Mouse (Mus musculus): Measurements from ENCODE around the gene Ets2. TPM values are rescaled to one million over a fixed set of nuclear protein-coding genes. Genes with fewer than 3 reads are reported as not detected.

Ets2 gene
- polyA plus RNA-seq, 1 experiment from 2014 or later, result 9.3 TPM

DNA sequence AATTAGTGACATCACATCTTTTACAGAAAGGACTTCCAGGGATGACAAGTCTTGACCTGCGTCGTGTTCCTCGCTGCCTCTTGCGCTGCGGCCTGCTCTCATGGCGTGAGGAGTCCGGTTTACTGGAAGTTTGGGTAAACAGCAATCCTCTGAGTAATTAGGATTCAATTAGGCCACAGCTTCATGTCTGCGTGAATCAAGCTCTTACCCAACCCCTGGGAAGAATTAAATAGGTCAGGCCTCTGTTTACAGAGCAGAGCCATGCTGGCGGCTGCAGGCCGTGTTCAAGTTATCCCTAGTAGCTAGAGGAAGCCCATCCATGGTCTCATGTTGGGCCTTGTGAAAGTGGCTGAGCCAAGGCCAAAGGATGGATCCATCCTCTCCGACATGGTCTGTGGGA is 39.5 kb downstream of the Ets2 start:
- no peak for ATAC-seq
- no peaks in the 10 kb centered on the region for H3K9me3 ChIP-seq (replicated peaks)
- no peak overlapping the region for H3K4me2 ChIP-seq
- WGBS, result 62% methylated on average over 11 of the region's 11 CpGs
- H3K36me3 ChIP-seq (ENCODE audit: poor library complexity, severe bottlenecking), result no peaks in the 10 kb centered on the region
- peaks cover 5% of the 10 kb centered on the region; the same call in 1 of the 2 replicates for H3K4me1 ChIP-seq
- no peaks in the 10 kb centered on the region for H3K27me3 ChIP-seq
- H3K9ac ChIP-seq, result no peak overlapping the region
- H3K4me3 ChIP-seq, result no peak overlapping the region
- no peak overlapping the region for H3K27ac ChIP-seq

- Histone ChIP-seq H3K27ac (no peak overlapping the region), H3K4me1 (peaks cover 5% of the 10 kb centered on the region; the same call in 1 of the 2 replicates), H3K4me3 (no peak overlapping the region), H3K27me3 (no peaks in the 10 kb centered on the region), H3K36me3 (ENCODE audit: poor library complexity, severe bottlenecking) (no peaks in the 10 kb centered on the region), H3K4me2 (no peak overlapping the region), H3K9me3 (replicated peaks) (no peaks in the 10 kb centered on the region), H3K9ac (no peak overlapping the region)
- ATAC-seq, result no peak
- WGBS, result 91% methylated on average over 10 of the region's 10 CpGs
Observed at GRCm38 (mm10) chr16:95741915-95742739, 40.3 kb downstream of the Ets2 start.

DNA sequence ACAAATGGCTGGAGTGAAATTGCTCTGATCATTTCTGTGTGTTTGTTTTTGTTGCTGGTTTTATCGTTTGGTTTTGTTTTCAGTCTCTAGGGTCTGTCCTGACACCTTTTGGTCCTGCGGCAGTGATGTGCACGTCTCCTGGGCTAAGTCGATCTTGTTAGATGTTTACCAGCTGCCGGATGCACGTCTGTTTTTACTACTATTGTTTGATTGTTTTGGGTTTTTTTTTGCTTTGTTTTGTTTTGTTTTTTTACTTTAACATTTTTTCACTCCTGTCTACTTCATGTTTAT is 40.8 kb downstream of the Ets2 start:
- Histone ChIP-seq H3K4me3 (no peak overlapping the region), H3K27ac (no peak overlapping the region), H3K4me1 (peaks cover 5% of the 10 kb centered on the region; the same call in 1 of the 2 replicates), H3K36me3 (ENCODE audit: poor library complexity, severe bottlenecking) (no peaks in the 10 kb centered on the region), H3K27me3 (no peaks in the 10 kb centered on the region), H3K9ac (no peak overlapping the region), H3K9me3 (replicated peaks) (no peaks in the 10 kb centered on the region), H3K4me2 (no peak overlapping the region)
- no peak for ATAC-seq
- 81% methylated on average over 6 of the region's 6 CpGs for WGBS

- WGBS, result 90% methylated on average over 4 of the region's 4 CpGs
- Histone ChIP-seq H3K4me1 (peaks cover 5% of the 10 kb centered on the region; the same call in 1 of the 2 replicates), H3K9me3 (replicated peaks) (no peaks in the 10 kb centered on the region), H3K4me3 (no peak overlapping the region), H3K27ac (no peak overlapping the region), H3K27me3 (no peaks in the 10 kb centered on the region), H3K4me2 (no peak overlapping the region), H3K36me3 (ENCODE audit: poor library complexity, severe bottlenecking) (no peaks in the 10 kb centered on the region), H3K9ac (no peak overlapping the region)
- ATAC-seq, result no peak
Observed at GRCm38 (mm10) chr16:95743104-95743503, 41.2 kb downstream of the Ets2 start.

DNA sequence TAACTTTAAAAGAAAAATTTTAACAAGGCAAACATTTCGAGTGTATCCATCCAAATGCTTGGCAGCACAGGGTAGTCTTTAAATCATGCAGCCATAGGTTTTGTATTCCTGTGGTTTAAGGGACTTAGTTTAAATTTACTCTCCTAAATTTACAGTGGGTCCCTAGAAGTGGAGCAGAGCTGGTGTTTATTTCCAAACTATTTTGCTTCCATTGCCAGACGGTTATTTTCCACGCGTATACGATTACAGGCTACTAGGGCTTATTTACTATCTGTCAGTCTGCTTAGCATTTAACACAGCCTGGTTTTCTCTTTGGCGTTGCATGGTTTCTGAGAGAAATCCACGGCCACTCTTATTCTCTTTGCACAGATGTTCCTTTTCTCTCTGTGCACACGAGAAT is 42.9 kb downstream of the Ets2 start:
- no peak overlapping the region for H3K4me2 ChIP-seq
- ATAC-seq, result no peak
- WGBS, result 86% methylated on average over 8 of the region's 8 CpGs
- no peaks in the 10 kb centered on the region for H3K9me3 ChIP-seq (replicated peaks)
- no peaks in the 10 kb centered on the region for H3K36me3 ChIP-seq (ENCODE audit: poor library complexity, severe bottlenecking)
- H3K27ac ChIP-seq, result no peak overlapping the region
- H3K4me1 ChIP-seq, result peaks cover 5% of the 10 kb centered on the region; the same call in 1 of the 2 replicates
- H3K4me3 ChIP-seq, result no peak overlapping the region
- H3K9ac ChIP-seq, result no peak overlapping the region
- H3K27me3 ChIP-seq, result no peaks in the 10 kb centered on the region

DNA sequence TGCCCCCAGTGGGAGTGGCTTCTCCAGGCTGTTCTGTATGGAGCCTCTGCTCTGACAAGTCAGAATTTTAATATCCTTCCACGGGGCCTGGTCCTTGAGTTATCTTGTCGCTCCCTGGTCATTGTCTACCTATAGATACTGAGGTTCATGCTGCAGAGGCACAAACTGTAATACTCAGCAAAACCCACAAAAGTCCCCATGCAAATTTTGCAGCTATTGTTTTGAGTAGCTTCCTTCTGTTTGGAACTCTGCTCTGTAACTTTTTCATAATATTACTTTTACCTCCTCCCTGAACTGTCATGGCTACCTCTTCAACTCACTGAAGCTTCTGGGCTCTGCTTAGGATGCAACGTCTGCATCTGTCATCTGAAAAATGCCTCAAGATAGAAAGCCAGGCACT is 43.8 kb downstream of the Ets2 start:
- Histone ChIP-seq H3K4me2 (no peak overlapping the region), H3K4me1 (peaks cover 5% of the 10 kb centered on the region; the same call in 1 of the 2 replicates), H3K9ac (no peak overlapping the region), H3K4me3 (no peak overlapping the region), H3K27ac (no peak overlapping the region), H3K27me3 (no peaks in the 10 kb centered on the region), H3K36me3 (ENCODE audit: poor library complexity, severe bottlenecking) (no peaks in the 10 kb centered on the region), H3K9me3 (replicated peaks) (no peaks in the 10 kb centered on the region)
- WGBS, result 75% methylated on average over 3 of the region's 3 CpGs
- ATAC-seq, result no peak

DNA sequence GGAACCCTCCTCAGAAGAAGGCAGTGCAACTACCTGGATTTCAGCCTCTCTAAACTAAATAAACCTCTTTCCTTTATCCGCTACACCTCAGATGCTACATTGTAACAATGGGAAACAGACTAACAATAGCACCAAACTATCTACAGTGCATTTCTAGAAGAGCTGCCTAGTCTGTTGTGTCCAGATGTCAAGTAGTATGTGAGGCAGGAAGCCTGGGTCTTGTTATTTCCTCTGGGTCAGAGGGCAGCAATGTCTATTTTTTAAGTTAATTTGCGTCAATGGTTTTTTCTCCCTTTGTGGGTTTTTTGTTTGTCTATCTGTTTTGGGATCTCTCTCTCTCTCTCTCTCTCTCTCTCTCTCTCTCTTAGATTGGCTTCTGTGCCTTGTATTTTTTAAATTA is 44.7 kb downstream of the Ets2 start:
- Histone ChIP-seq H3K4me3 (no peak overlapping the region), H3K9ac (no peak overlapping the region), H3K36me3 (ENCODE audit: poor library complexity, severe bottlenecking) (no peaks in the 10 kb centered on the region), H3K27ac (no peak overlapping the region), H3K27me3 (no peaks in the 10 kb centered on the region), H3K4me2 (no peak overlapping the region), H3K9me3 (replicated peaks) (no peaks in the 10 kb centered on the region), H3K4me1 (0 out of 2 replicates have a peak, but pooled peaks cover under 1% of the 10 kb centered on the region)
- 82% methylated on average over 2 of the region's 2 CpGs for WGBS
- ATAC-seq, result no peak

- 81% methylated on average over 12 of the region's 12 CpGs for WGBS
- no peak overlapping the region for H3K4me3 ChIP-seq
Observed at GRCm38 (mm10) chr16:95749291-95750103, 47.6 kb downstream of the Ets2 start.

GRCm38 (mm10) chr16:95750211-95750629 is 48.3 kb downstream of the Ets2 start:
- Histone ChIP-seq H3K4me2 (no peak overlapping the region), H3K36me3 (ENCODE audit: poor library complexity, severe bottlenecking) (no peaks in the 10 kb centered on the region), H3K4me3 (no peak overlapping the region), H3K4me1 (no peaks in the 10 kb centered on the region), H3K9ac (no peak overlapping the region), H3K27ac (no peak overlapping the region), H3K9me3 (replicated peaks) (no peaks in the 10 kb centered on the region), H3K27me3 (no peaks in the 10 kb centered on the region)
- ATAC-seq, result no peak
- WGBS, result 93% methylated on average over 6 of the region's 6 CpGs

More at GRCm38 (mm10) chr16:95749291-95750103, 47.6 kb downstream of the Ets2 start:
- Histone ChIP-seq H3K4me1 (no peaks in the 10 kb centered on the region), H3K27me3 (no peaks in the 10 kb centered on the region), H3K36me3 (ENCODE audit: poor library complexity, severe bottlenecking) (no peaks in the 10 kb centered on the region), H3K9me3 (replicated peaks) (no peaks in the 10 kb centered on the region), H3K27ac (no peak overlapping the region), H3K9ac (no peak overlapping the region), H3K4me2 (no peak overlapping the region)
- ATAC-seq, result no peak

DNA sequence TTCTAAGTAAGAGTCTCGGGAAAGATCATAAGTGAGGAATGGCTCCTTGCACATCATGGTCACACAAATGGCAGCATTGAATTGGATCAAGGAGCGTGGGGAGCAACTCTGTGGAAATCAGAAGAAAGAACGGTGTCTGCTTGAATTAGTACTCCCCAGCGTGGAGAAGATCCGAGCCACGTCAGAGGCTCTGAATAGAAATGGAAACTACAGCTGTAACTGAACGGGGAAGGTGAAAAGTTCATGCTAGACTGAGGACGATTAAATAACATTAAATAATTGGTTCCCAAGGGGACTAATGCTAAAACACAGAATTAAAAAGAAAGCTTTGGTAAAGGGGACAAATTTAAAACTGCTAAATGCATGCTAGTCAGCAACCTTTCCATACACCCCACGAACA is 50.6 kb downstream of the Ets2 start:
- H3K9ac ChIP-seq, result no peak overlapping the region
- H3K4me3 ChIP-seq, result no peak overlapping the region
- H3K4me1 ChIP-seq, result no peaks in the 10 kb centered on the region
- H3K4me2 ChIP-seq, result no peak overlapping the region
- no peak for ATAC-seq
- H3K36me3 ChIP-seq (ENCODE audit: poor library complexity, severe bottlenecking), result no peaks in the 10 kb centered on the region
- WGBS, result 77% methylated on average over 9 of the region's 9 CpGs
- no peaks in the 10 kb centered on the region for H3K27me3 ChIP-seq
- no peaks in the 10 kb centered on the region for H3K9me3 ChIP-seq (replicated peaks)
- H3K27ac ChIP-seq, result no peak overlapping the region

GRCm38 (mm10) chr16:95753295-95753694 is 51.4 kb downstream of the Ets2 start:
- Histone ChIP-seq H3K4me2 (no peak overlapping the region), H3K27me3 (no peaks in the 10 kb centered on the region), H3K4me1 (no peaks in the 10 kb centered on the region), H3K9me3 (replicated peaks) (no peaks in the 10 kb centered on the region), H3K4me3 (no peak overlapping the region), H3K36me3 (ENCODE audit: poor library complexity, severe bottlenecking) (no peaks in the 10 kb centered on the region), H3K9ac (no peak overlapping the region), H3K27ac (no peak overlapping the region)
- no peak for ATAC-seq
- WGBS, result 74% methylated on average over 7 of the region's 7 CpGs

- Histone ChIP-seq H3K27ac (no peak overlapping the region), H3K27me3 (no peaks in the 10 kb centered on the region), H3K4me1 (no peaks in the 10 kb centered on the region), H3K4me2 (no peak overlapping the region), H3K36me3 (ENCODE audit: poor library complexity, severe bottlenecking) (no peaks in the 10 kb centered on the region), H3K4me3 (no peak overlapping the region), H3K9me3 (replicated peaks) (no peaks in the 10 kb centered on the region), H3K9ac (no peak overlapping the region)
- 89% methylated on average over 8 of the region's 8 CpGs for WGBS
- no peak for ATAC-seq
Observed at GRCm38 (mm10) chr16:95759151-95759987, 57.5 kb downstream of the Ets2 start.
